Mouse (Mus musculus) thymus, postnatal 10 days (tissue): ENCODE data around the gene Taldo1.
"Not testable (repeated sequence)": the region's sequence is repeated elsewhere in the genome, so short reads cannot be mapped to it uniquely, and the experiment has no call there.

ENCODE experiments used
- DNase-seq, 2 experiments: peaks; one replicate each; pipeline ENCODE4 v3.0.0; 2021; ENCODE audit warnings: low spot score in 2 of 2

Gene Taldo1

DNA sequence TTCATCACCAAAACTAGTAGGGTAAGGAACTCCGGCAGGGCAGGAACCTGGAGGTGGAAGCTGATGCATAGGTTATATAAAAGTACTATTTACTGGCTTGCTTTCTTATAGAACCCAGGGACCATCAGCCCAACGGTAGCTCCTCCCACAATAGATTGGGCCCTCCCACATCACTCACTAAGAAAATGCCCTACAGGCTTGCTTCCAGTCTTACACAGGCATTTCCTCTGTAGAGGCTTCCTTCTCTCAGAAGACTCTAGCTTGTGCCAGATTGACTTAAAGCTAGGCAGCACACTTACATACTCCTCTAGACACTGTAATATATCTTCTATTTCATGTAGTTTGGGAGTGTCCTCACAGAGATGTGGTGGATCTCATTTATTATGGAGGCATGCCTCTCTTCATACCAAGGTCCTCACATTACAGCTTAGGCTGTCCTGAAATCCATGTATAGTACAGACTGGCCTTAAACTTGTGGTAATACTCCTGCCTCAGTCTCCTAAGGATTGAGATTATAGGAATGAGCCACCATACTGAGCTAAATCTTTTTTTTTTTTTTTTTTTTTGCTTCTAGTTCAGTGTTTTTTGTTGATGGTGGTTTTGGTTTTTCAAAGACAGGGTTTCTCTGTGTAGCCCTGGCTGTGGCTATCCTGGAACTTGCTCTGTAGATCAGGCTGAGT, 4.1 kb upstream of the Taldo1 start:
- no peak for DNase-seq

DNA sequence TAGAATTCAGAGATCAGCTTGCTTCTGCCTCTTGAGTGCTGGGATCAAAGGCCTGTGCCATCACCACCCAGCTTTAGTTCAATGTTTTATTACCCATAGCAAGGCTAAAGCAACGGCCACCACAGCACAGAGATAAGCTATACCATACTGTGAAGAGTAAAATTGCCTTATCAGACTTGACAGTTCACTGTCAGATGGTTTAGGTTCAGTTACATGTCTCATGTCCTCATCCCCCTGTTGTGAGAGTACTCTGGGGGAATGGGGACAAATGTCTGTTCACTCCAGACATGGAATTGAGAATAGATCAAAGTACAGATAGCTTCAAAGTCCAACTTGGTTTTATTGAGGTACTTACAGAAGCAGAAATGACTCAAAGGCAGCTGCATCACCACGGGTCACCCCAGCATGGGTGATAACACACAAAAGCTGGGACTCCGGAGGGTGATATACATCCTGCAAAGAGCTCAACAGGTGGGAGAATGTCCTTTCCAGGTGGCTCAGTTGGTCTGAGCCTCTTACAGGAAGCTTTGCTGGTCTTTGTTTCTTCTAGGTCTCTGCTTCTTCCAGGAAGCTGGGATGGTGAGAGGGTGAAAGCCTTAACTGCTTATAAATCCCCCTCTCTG, 3.4 kb upstream of the Taldo1 start:
- no peak for DNase-seq

DNA sequence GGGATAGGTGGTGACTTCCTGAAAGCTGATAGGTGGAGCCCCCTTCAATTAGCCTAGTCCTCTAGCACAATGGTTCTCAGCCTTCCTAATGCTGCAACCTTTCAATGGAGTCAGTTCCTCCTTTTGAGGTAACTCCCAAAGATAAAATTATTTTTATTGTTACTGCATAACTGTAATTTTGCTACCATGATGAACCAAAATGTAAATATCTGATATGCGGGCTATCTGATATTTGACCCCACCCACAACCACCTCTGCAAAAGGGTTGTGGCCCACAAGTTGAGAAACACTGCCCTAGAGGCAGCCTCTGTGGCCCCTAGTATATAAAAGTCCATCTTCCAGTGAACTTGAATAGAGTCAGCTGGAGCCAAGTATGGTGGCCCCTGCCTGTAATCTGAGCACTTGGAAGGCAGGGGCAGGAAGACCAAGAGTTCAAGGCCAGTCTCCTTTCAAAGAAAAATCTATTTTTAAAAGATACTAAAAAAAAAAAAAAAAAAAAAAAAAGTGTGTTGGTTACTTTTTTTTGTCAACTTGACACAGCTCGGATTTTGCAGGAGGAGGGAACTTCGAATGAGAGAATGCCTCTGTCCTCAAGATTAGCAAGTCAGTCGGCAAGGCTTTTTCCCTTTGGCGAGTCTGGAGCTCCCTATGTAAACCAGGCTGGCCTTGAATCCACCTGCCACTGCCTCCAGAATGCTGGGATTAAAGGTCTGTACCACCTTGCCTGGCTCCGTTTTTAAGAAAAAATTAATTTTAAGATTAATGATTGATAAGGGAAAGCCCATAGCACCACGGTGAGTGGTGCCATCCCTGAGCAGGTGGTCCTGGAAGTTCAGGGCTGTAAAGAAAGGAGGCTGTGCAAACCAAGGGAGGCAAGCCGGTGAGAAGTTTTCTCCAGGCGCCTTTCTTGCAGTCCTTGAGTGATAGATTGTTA, 1.4 kb upstream of the Taldo1 start:
- no peak for DNase-seq

DNA sequence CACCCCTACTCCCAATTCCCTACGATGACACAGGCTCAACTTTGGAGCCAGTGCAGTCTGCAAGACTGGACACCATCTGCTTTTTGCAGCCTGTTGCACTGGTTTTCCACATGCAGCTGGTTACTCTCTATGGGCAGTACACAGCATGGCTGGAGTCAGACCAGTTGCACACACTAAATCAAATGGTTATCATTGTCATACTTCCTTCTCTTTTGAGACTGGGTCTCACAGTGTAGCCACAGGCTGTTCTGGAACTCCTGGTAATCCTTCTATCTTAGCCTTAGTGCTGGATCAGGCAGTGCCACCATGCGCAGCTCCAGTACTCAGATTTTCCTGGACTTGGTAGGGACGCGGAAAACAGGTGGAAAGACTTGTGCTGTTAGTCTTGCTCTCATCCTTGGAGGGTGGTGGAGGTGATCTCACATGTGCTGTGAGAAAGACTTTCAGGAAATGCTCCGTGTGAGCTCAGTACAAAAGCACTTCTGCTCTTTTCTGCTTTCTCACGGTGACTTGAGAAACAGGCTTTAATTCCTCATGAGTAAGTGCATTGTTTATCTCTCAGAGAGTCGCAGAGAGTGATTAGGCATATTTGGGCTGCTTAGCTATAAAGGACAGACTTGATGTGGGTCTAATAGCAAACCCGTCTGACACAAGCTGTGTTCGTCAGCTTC, 688 bp downstream of the Taldo1 start:
- DNase-seq = no peak

DNA sequence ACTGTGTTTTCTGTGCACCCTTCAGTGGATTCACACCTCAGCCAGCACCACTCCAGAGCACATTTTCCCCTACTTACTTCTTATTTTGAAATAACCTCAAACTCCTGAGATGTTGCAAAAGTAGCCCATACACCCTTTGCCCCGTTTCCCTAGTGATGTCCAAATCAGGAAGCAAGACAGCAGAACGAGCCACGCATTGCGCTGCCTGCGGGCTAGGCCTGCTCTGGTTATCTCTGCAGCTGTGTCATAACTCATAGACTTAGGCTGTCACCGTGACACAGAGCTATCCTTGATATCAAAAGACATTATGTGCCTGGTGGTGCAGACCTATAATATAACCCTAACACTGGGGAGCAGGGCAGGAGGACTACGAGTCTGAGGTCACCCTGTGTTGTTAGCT, 2.2 kb downstream of the Taldo1 start:
- no peak for DNase-seq

DNA sequence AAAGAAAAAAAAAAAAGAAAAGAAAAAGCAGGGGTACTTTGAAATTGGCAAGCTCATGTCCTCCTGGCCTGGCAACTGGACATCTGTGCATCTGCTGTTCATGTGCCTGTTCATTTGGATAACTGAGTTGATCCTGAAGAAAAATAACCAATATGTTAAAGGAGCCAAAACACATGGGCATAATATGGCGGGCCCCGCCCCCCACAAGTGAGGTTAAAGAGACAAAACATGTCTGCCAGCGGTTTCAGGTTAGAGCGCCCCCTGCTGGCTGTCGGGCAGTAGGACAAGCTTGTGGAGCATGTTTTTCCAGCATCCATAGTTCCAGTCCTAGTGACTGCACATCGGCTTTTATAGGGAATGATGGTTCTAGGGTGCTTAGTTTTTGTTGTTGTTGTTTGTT, 2.8 kb downstream of the Taldo1 start:
- peak; percentile 41 to 82 for DNase-seq

DNA sequence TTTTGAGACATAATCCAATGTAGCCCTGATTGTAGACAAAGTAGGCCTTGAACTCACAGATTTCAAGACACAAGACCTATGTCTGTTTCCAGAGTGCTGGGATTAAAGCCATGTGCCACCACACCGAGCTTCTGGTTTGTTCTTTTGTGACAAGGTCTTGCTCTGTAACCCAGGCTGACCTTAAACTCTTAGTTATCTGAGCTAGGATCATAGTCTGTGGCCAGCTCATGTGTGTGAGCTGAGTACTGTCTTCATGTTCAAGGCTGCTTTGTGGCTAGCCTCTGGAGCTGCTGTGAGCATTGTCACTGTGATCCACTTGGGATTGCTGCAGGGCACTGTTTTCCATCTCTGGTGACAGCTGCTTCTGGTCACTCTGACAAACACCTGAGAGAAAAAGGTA, 3.3 kb downstream of the Taldo1 start:
- no peak for DNase-seq

DNA sequence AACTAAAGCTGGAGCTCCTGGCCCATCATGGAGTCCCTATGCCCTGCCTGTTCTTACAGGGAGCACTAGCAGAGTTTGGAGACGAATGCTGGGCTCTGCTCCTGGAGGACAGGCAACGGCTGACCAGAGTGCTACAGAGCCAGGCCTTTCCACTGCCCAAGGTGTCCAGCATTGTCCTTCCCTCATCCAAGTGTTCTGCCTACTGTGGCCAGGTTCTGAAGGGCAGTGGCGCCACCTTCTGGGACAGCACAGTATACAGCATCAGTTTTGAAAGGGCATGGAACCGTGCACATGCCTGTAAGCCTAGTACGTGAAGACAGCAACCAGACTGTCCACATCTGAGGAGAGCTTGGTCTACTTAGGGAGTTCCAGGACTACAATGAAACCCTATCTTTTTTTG, 11.3 kb downstream of the Taldo1 start:
- peak in 1 of 2 experiments; percentile 54 for DNase-seq

DNA sequence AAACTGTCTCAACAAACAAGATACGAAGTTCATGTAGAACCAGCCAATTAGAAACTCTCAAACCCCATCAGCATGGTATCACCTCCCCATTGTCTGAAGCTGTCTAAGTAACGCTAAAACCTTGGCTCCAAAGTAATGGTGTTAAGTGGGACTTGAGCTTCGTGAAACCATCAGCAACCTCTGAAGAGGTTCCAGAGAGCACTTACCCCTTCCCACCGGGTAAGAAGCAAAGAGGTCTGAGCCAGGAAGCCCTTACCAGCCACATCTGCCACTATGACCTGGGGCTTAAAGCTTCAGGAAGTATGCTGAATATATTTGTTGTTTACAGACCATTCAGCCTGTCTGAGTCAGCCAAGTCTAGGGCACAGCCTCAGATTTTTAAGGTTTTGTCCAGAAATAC, 13.5 kb downstream of the Taldo1 start:
- no peak for DNase-seq

DNA sequence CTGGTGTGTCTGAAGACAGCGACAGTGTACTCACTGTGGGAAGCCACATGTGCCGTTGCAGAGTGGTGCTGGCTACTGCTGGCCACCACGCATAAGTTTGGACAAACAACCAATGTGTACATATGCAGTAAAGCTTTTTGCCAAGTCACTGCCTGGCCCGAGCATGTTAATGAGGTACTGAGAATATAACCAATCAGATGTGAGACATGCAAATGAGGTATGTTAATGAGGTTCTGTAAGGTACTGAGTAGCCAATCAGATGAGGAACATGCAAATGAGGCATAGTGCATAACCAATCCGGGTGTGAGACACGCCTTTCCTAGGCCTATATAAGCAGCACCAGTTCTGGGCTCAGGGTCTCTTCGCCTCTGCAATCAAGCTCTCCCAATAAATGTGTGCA, 15.7 kb downstream of the Taldo1 start:
- DNase-seq = not testable (repeated sequence)

DNA sequence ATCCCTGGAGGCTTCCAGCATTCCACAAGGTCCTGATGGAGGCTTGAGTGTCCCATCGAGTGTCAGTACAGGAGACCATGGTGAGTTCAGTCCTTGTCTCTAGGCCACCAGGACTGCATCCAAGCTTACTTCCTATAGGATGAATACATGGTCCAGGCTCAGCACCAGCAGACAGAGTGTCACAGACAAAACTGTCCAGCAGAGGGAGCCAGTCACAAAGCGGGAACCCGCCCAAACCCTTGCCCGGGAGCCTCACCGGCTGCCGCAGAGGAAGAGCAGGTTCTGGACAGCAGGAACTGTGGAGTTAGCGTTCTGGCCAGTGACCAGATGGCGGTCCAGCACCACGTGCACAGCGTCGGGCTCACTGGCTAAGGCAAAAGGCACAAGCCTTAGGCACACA, 16.8 kb downstream of the Taldo1 start:
- DNase-seq = peak; percentile 66 to 87

DNA sequence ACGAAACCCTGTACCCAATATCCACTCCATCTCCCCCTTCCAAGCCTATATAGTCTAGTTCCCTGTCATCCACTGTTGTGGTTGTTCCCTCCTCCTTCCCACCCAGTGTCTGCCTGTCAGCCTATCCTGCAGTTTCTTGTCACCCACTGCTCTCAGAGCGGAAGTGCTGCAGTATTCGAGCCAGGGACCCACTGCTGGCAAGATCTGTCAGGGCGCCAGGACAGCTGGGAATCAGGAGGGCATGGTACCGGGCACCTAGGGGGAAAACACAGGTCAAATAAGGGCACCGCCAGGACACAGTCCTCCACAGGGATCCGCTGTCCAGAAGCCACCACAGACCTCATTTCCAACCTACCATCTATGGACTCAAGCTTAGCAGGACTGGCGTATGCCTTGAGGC, 18.6 kb downstream of the Taldo1 start:
- DNase-seq = no peak

DNA sequence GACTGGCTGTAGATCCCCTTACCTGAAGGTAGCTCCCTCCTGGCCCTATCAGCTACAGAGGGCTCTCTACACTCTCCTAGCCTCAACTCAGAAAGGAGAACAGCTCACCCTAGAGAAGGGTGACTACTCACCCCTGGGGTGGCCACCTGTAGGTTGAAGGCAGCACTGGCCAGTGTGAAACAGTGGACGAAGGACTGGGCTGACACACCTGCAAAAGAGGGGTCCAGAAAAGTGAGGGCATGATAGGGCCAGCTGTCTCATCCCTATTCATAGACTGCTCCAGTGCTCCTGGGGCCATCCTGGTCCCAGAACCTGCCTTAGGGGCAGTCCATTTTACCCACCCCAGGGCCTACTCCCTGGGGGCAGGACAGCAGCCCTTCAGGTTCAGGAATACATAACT, 19.7 kb downstream of the Taldo1 start:
- DNase-seq = no peak

DNA sequence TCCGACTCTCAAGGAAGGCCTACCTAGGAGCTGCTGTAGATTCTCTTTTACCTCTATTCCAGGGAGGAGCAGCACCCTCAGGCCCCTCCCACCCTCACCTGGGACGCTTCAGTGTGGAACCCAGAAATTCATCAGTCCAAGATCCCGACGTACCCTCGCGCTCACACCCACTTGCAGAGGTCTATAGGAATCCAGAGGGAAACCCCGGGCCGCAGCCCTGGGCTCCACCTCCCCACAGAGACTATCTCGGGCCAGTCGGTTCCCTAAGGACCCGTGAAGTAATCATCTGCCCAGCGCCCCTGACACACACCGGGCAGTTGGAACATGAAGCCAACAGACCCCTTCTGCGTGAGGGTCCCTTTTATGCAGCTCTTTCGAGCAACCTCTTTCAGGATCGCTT, 21.3 kb downstream of the Taldo1 start:
- no peak for DNase-seq

DNA sequence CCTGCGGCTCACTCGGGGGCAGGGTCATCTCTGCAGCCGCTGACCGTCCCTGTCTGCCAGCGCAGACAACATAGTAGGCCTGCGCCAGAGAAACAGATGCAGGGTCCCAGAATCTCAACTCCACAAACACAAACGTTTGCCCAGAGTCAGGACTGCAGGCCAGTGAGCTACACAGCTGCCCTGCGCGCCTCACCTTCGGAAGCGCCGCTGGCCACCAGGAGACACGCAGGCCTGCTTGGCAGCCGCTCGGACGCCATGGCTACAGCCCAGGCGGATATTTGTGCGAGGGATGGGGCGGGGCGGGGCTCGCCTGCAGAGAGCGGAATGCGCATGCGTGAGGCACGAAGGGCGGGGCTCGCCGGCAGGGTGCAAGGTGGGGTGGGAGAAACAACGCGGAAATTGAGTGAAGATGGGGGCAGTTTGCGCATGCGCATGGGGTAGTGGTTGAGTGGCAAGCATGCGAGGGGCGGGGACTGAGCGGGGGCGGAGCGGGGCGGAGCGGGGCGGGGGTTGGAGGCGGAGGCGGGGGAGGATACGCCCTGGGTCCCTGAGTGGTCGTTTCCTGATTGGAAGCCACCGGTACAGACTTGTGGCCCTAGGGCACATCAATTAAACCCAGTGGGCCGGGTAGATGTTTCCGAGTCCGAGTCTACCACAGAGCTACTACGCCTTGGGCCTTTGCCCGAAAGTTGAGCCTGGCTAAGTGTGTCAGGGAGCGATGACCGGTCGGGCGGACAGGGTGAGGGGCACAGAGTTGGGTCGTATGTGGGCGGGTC, 22.0 kb downstream of the Taldo1 start, which contains the start of gene Gatd1:
TSS of gene Gatd1 (minus strand) at position 328 of the 776 bp plus-strand sequence.
- DNase-seq = peak; percentile 99 to 100

DNA sequence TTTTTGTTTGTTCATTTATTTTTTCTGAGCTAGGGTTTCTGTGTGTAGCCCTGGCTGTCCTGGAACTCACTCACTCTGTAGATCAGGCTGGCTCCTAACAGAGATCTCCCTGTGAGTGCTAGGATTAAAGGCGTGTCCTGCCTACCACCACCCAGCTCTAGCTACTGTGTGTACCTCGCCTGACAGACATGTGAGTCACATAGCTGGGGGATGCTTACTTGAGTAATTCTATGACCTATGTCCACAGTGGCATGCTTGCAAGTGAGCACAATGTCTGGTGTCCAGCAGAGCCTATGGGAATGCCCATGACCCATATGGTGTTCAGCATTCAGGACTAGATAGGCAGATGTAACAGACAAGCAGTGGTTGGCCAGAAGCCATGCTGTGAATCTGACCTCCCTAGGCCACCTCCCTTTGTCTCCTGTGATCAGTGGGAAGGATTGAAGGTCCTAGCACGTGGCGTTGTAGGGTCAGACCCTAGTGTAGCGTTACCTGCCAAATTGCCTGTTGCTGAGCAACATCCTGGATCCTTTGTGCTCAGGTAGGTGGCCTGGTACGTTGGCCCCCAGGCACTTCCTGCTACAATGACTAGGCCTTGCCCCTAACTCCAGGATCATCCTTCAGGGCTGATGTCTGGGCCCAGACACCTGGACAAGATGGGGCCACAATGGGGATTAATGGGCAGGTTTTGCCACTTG, 24.3 kb downstream of the Taldo1 start:
- DNase-seq = no peak

DNA sequence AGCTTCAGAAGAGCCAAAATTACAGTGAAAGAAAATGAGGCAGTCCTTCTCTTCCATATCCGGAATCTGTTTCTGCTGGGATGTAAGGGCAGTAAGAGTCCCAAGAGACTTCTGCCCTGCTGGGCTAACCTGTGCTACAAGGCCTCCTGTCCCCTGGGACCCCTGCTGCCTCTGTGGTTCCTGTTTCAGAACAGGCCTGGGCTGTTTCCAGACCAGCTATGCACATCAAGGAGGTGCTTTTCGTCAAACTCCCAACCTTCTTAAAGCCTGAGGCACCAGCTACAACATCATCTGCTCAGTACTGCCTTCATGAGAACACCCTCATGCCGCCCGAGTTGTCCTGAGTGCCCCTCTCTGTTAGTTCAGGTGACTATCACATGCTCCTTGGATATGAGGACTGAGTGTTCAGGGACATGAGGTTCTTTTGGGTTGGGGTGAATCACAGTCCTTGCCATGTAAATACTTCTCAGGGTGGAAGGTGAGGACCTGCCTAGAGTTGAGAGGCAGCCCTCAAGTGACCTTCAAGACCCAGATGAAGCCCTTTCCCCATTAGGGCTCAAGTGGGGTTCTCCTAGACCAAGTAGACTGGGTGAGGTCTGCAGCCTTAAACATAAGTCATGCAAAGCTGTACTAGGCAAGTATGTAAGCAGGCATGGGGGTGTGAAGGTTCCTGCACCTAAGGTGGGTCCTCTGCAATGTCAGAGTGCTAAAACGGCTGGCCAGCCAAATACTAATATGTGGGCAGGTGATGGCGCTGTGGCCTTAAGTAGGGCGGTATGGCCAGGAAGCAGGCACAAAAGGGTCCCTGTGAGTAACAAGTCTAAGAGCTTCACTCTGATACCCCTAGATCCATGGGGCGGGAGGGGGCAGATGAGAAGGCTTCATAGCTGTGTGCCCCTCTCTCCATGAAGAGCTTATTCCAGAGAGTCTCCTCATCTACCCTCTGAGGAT, 26.0 kb downstream of the Taldo1 start:
- no peak for DNase-seq

DNA sequence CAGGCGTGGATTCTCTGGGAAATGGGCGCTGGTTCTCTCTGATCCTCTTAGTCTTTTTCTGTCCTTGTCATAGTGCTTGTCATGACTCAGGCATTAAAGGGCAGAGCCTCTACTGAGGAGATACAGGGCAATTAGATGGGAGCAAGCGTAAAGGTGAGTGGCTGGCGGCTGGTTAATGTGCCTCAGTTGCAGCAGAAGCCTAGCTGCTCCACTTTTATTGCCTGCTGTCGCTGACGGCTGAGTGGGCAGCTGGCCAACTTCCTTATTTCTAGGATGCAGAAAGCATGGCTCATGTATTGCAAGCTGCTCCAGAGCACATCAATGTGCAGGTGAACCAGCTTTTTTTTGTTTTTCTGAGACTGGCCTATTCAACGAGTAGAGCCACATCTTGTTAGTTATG, 27.0 kb downstream of the Taldo1 start:
- DNase-seq = no peak

DNA sequence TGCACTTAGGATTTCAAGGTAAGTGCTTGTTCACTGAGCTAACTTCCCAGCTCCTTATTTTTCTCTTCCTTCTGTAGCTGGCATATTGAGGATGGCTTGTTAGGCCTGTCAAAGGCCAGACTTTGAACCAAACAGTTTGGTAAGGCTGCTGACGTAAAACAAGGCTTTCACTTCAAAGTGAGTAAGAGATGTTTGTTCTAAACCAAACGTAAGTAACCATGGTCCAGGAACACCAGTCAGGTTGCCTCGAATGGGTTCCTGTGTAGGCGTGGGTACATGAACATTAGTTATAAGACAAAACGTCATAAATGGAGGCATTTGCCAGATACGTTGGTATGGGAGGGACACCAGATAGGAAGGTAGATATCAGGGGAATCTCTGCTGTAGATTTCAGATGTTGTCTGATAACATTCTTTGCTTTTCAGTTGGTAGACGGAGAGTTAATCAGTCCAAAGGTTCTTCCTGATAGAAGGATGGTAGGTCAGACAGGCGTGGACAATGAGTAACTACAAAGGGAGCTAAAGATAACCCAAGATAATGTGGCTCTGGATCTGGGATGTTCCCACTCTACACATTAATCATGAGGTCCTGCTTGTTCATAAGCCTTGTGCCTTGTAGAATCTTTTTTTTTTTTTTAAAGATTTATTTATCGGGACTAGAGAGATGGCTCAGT, 28.2 kb downstream of the Taldo1 start:
- no peak for DNase-seq
